Mouse (Mus musculus) C2C12 (cell line): Measurements from ENCODE around the gene Zfp618. TPM values are rescaled to one million over a fixed set of nuclear protein-coding genes. Genes with fewer than 3 reads are reported as not detected.

Experiments used
- H3K27me3 ChIP-seq: one replicate; pipeline ENCODE4 v1.6.1; 2011; ENCODE audit not compliant: control insufficient read depth, insufficient read depth, insufficient read length
- H3K36me3 ChIP-seq: one replicate; pipeline ENCODE4 v1.6.1; 2011; ENCODE audit not compliant: control insufficient read depth, insufficient read depth
- H3K4me3 ChIP-seq: one replicate; pipeline ENCODE4 v1.5.1; 2011; ENCODE audit warnings: mild to moderate bottlenecking, control low read depth; ENCODE audit not compliant: poor library complexity, insufficient read depth, severe bottlenecking
- H3K79me2 ChIP-seq: one replicate; pipeline ENCODE4 v1.6.1; 2011; ENCODE audit not compliant: control insufficient read depth, insufficient read depth
- H3K79me3 ChIP-seq: one replicate; pipeline ENCODE4 v1.6.1; 2011; ENCODE audit warnings: low read depth, control low read depth
- H3ac ChIP-seq: one replicate; pipeline ENCODE3; 2011; ENCODE audit warnings: low read depth; ENCODE audit not compliant: control insufficient read depth, insufficient read length
- CEBPB ChIP-seq: IDR thresholded peaks from one replicate; pipeline ENCODE4 v1.6.1; 2011; ENCODE audit warnings: low read depth, mild to moderate bottlenecking, control low read depth, moderate library complexity
- CTCF ChIP-seq: IDR thresholded peaks from one replicate; pipeline ENCODE4 v1.5.1; 2011; ENCODE audit not compliant: control insufficient read depth, insufficient read depth, insufficient read length
- FOSL1 ChIP-seq: IDR thresholded peaks from one replicate; pipeline ENCODE4 v1.8.0; 2011; ENCODE audit warnings: mild to moderate bottlenecking, low read length; ENCODE audit not compliant: poor library complexity, insufficient read depth, severe bottlenecking
- MAX ChIP-seq: IDR thresholded peaks from one replicate; pipeline ENCODE4 v1.6.1; 2011; ENCODE audit warnings: mild to moderate bottlenecking, control low read depth
- MYOD1 ChIP-seq: IDR thresholded peaks from one replicate; pipeline ENCODE4 v1.6.1; 2011; ENCODE audit warnings: low read depth; ENCODE audit not compliant: control insufficient read depth, insufficient read length
- MYOG ChIP-seq: IDR thresholded peaks from one replicate; pipeline ENCODE4 v1.6.1; 2011; ENCODE audit not compliant: control insufficient read depth, insufficient read length; ENCODE audit errors: extremely low read depth
- USF1 ChIP-seq: IDR thresholded peaks from one replicate; pipeline ENCODE4 v1.6.1; 2011; ENCODE audit warnings: low read depth, mild to moderate bottlenecking, control low read depth, moderate library complexity
- polyA plus RNA-seq: library from polyadenylated mRNA; unstranded; fragments of >200 nt; fragmentation: generic; extraction: Trizol; gene quantifications from one replicate; pipeline ENCODE4 v1.2.1, GENCODE M21; 2012; ENCODE audit warnings: missing spikeins

The Zfp618 gene
- polyA plus RNA-seq, 1 experiment = 0.01 TPM

- TF ChIP-seq CTCF (no peak), USF1 (no peak), FOSL1 (no peak), MYOD1 (no peak), MYOG (no peak), CEBPB (no peak), MAX (no peak)
- Histone ChIP-seq H3K36me3 (no peaks in the 10 kb centered on the region), H3K4me3 (no peak overlapping the region)
Observed at GRCm38 (mm10) chr4:63100478-63100877, 135.1 kb downstream of the Zfp618 start.

GRCm38 (mm10) chr4:63102025-63102424 is 136.7 kb downstream of the Zfp618 start:
- Histone ChIP-seq H3K27me3 (peaks cover 27% of the 10 kb centered on the region), H3K79me3 (no peaks in the 10 kb centered on the region), H3K36me3 (no peaks in the 10 kb centered on the region), H3ac (no peak overlapping the region), H3K4me3 (no peak overlapping the region), H3K79me2 (no peaks in the 10 kb centered on the region)
- no peak for TF ChIP-seq MYOD1
- TF ChIP-seq CTCF = no peak
- TF ChIP-seq USF1 = no peak
- TF ChIP-seq FOSL1 = no peak
- no peak for TF ChIP-seq MYOG
- no peak for TF ChIP-seq MAX
- no peak for TF ChIP-seq CEBPB

More at GRCm38 (mm10) chr4:63100478-63100877, 135.1 kb downstream of the Zfp618 start:
- Histone ChIP-seq H3ac (no peak overlapping the region), H3K79me3 (no peaks in the 10 kb centered on the region), H3K27me3 (peaks cover 19% of the 10 kb centered on the region), H3K79me2 (no peaks in the 10 kb centered on the region)

GRCm38 (mm10) chr4:63105651-63106050 is 140.3 kb downstream of the Zfp618 start:
- H3K4me3 ChIP-seq = no peak overlapping the region
- H3K79me2 ChIP-seq = no peaks in the 10 kb centered on the region
- no peaks in the 10 kb centered on the region for H3K36me3 ChIP-seq
- TF ChIP-seq USF1 (no peak), FOSL1 (no peak), MYOG (no peak), MAX (no peak), MYOD1 (no peak), CEBPB (no peak), CTCF (no peak)
- no peaks in the 10 kb centered on the region for H3K79me3 ChIP-seq
- H3K27me3 ChIP-seq = peaks cover 33% of the 10 kb centered on the region
- H3ac ChIP-seq = no peak overlapping the region

GRCm38 (mm10) chr4:63118639-63119437 is 153.5 kb downstream of the Zfp618 start:
- H3K79me3 ChIP-seq = no peaks in the 10 kb centered on the region
- no peak overlapping the region for H3ac ChIP-seq
- H3K4me3 ChIP-seq = no peak overlapping the region
- H3K36me3 ChIP-seq = no peaks in the 10 kb centered on the region
- no peaks in the 10 kb centered on the region for H3K79me2 ChIP-seq
- TF ChIP-seq MYOD1 (no peak), MYOG (no peak), CEBPB (no peak), CTCF (peak; percentile 81)
- peaks cover 29% of the 10 kb centered on the region for H3K27me3 ChIP-seq

GRCm38 (mm10) chr4:63124861-63125466 is 159.6 kb downstream of the Zfp618 start:
- no peak for TF ChIP-seq USF1
- TF ChIP-seq MYOD1 = no peak
- no peak for TF ChIP-seq MYOG
- TF ChIP-seq FOSL1 = no peak
- TF ChIP-seq CEBPB = no peak
- no peak for TF ChIP-seq MAX
- TF ChIP-seq CTCF = no peak
- Histone ChIP-seq H3K79me2 (no peaks in the 10 kb centered on the region), H3ac (no peak overlapping the region), H3K36me3 (no peaks in the 10 kb centered on the region), H3K27me3 (peaks cover 6% of the 10 kb centered on the region), H3K79me3 (no peaks in the 10 kb centered on the region), H3K4me3 (no peak overlapping the region)
